Mouse (Mus musculus): ENCODE results near the gene Cox8a. TPM values are rescaled to one million over a fixed set of nuclear protein-coding genes. Genes with fewer than 3 reads are reported as not detected.

The Cox8a gene
- polyA plus RNA-seq, 1 experiment from 2014 or later, result 1,351 TPM

GRCm38 (mm10) chr19:7180756-7181405 lies 36.5 kb downstream of the Cox8a start:
- peaks cover 36% of the 10 kb centered on the region for H3K4me1 ChIP-seq (replicated peaks)
- H3K27me3 ChIP-seq (replicated peaks), result no peaks in the 10 kb centered on the region; the same call in none of the 2 replicates
- H3K9ac ChIP-seq, result no peak overlapping the region
- no peak overlapping the region for H3K4me3 ChIP-seq (replicated peaks)
- no peak overlapping the region for H3K4me2 ChIP-seq (replicated peaks)
- H3K9me3 ChIP-seq, result no peaks in the 10 kb centered on the region
- H3K27ac ChIP-seq, result no peak overlapping the region
- H3K36me3 ChIP-seq, result no peaks in the 10 kb centered on the region
- ATAC-seq, result no peak
- WGBS, result 84% methylated on average over 8 of the region's 8 CpGs

GRCm38 (mm10) chr19:7178841-7179452 lies 38.5 kb downstream of the Cox8a start:
- no peak for ATAC-seq
- H3K9me3 ChIP-seq, result no peaks in the 10 kb centered on the region
- H3K36me3 ChIP-seq, result no peaks in the 10 kb centered on the region
- no peaks in the 10 kb centered on the region; the same call in none of the 2 replicates for H3K27me3 ChIP-seq (replicated peaks)
- H3K4me3 ChIP-seq (replicated peaks), result no peak overlapping the region
- WGBS, result 38% methylated on average over 3 of the region's 3 CpGs
- H3K4me2 ChIP-seq (replicated peaks), result no peak overlapping the region
- H3K9ac ChIP-seq, result no peak overlapping the region
- H3K4me1 ChIP-seq (replicated peaks), result peaks cover 28% of the 10 kb centered on the region
- H3K27ac ChIP-seq, result no peak overlapping the region

GRCm38 (mm10) chr19:7177804-7178511 lies 39.5 kb downstream of the Cox8a start:
- no peak overlapping the region for H3K9ac ChIP-seq
- 61% methylated on average over 13 of the region's 13 CpGs for WGBS
- peaks cover 28% of the 10 kb centered on the region for H3K4me1 ChIP-seq (replicated peaks)
- no peak for ATAC-seq
- H3K4me3 ChIP-seq (replicated peaks), result no peak overlapping the region
- H3K27me3 ChIP-seq (replicated peaks), result no peaks in the 10 kb centered on the region; the same call in 1 of the 2 replicates
- no peak overlapping the region for H3K27ac ChIP-seq
- no peaks in the 10 kb centered on the region for H3K36me3 ChIP-seq
- H3K9me3 ChIP-seq, result no peaks in the 10 kb centered on the region
- no peak overlapping the region for H3K4me2 ChIP-seq (replicated peaks)

- 17% methylated on average over 11 of the region's 11 CpGs for WGBS
- Histone ChIP-seq H3K9ac (no peak overlapping the region), H3K9me3 (no peaks in the 10 kb centered on the region), H3K4me1 (replicated peaks) (peaks cover 30% of the 10 kb centered on the region), H3K27me3 (replicated peaks) (no peaks in the 10 kb centered on the region), H3K36me3 (no peaks in the 10 kb centered on the region), H3K4me3 (replicated peaks) (no peak overlapping the region), H3K27ac (no peak overlapping the region), H3K4me2 (replicated peaks) (no peak overlapping the region)
- ATAC-seq, result no peak
Observed at GRCm38 (mm10) chr19:7176041-7176696, 41.2 kb downstream of the Cox8a start.

- Histone ChIP-seq H3K36me3 (no peaks in the 10 kb centered on the region), H3K9ac (no peak overlapping the region), H3K4me2 (replicated peaks) (no peak overlapping the region), H3K27ac (no peak overlapping the region), H3K27me3 (replicated peaks) (peaks cover 16% of the 10 kb centered on the region), H3K4me1 (replicated peaks) (peaks cover 26% of the 10 kb centered on the region), H3K4me3 (replicated peaks) (no peak overlapping the region), H3K9me3 (no peaks in the 10 kb centered on the region)
- peak; percentile 66 for ATAC-seq
- 18% methylated on average over 13 of the region's 13 CpGs for WGBS
Observed at GRCm38 (mm10) chr19:7172051-7172866, 45.2 kb downstream of the Cox8a start.

- Histone ChIP-seq H3K4me2 (replicated peaks) (no peak overlapping the region), H3K4me3 (replicated peaks) (no peak overlapping the region), H3K36me3 (no peaks in the 10 kb centered on the region), H3K4me1 (replicated peaks) (peaks cover 24% of the 10 kb centered on the region), H3K27me3 (replicated peaks) (peaks cover 24% of the 10 kb centered on the region), H3K27ac (no peak overlapping the region), H3K9me3 (no peaks in the 10 kb centered on the region), H3K9ac (no peak overlapping the region)
- WGBS, result 15% methylated on average over 8 of the region's 8 CpGs
- peak; percentile 34 for ATAC-seq
Observed at GRCm38 (mm10) chr19:7171447-7171846, 46.0 kb downstream of the Cox8a start.

GRCm38 (mm10) chr19:7170916-7171315 lies 46.5 kb downstream of the Cox8a start:
- H3K9ac ChIP-seq, result no peak overlapping the region
- H3K4me1 ChIP-seq (replicated peaks), result peaks cover 24% of the 10 kb centered on the region
- H3K36me3 ChIP-seq, result no peaks in the 10 kb centered on the region
- no peak overlapping the region for H3K4me2 ChIP-seq (replicated peaks)
- 54% methylated on average over 6 of the region's 6 CpGs for WGBS
- ATAC-seq, result 0 out of 2 replicates have a peak, but pooled peaks have one; percentile 18
- H3K27me3 ChIP-seq (replicated peaks), result peaks cover 29% of the 10 kb centered on the region
- H3K4me3 ChIP-seq (replicated peaks), result no peak overlapping the region
- H3K27ac ChIP-seq, result no peak overlapping the region
- no peaks in the 10 kb centered on the region for H3K9me3 ChIP-seq

GRCm38 (mm10) chr19:7168423-7168822 lies 49.0 kb downstream of the Cox8a start:
- H3K27me3 ChIP-seq (replicated peaks), result peaks cover 54% of the 10 kb centered on the region
- ATAC-seq, result no peak
- no peak overlapping the region for H3K9ac ChIP-seq
- H3K4me1 ChIP-seq (replicated peaks), result peaks cover 40% of the 10 kb centered on the region
- WGBS, result 55% methylated on average over 2 of the region's 2 CpGs
- no peaks in the 10 kb centered on the region for H3K36me3 ChIP-seq
- no peak overlapping the region for H3K4me3 ChIP-seq (replicated peaks)
- no peak overlapping the region for H3K27ac ChIP-seq
- H3K9me3 ChIP-seq, result no peaks in the 10 kb centered on the region
- H3K4me2 ChIP-seq (replicated peaks), result no peak overlapping the region

- Histone ChIP-seq H3K9ac (no peak overlapping the region), H3K9me3 (no peaks in the 10 kb centered on the region), H3K27ac (no peak overlapping the region), H3K27me3 (replicated peaks) (peaks cover 61% of the 10 kb centered on the region), H3K4me3 (replicated peaks) (no peak overlapping the region), H3K4me1 (replicated peaks) (peaks cover 31% of the 10 kb centered on the region), H3K4me2 (replicated peaks) (no peak overlapping the region), H3K36me3 (no peaks in the 10 kb centered on the region)
- 16% methylated on average over 6 of the region's 6 CpGs for WGBS
- ATAC-seq, result no peak
Observed at GRCm38 (mm10) chr19:7166767-7167166, 50.6 kb downstream of the Cox8a start.

- peak overlapping the region; percentile 100 for H3K4me2 ChIP-seq (replicated peaks)
- peaks cover 26% of the 10 kb centered on the region for H3K4me1 ChIP-seq (replicated peaks)
- ATAC-seq, result peak; percentile 35
- peak overlapping the region; percentile 67 for H3K4me3 ChIP-seq (replicated peaks)
- peaks cover 61% of the 10 kb centered on the region for H3K27me3 ChIP-seq (replicated peaks)
- 3% methylated on average over 14 of the region's 15 CpGs for WGBS
- no peak overlapping the region for H3K27ac ChIP-seq
- no peaks in the 10 kb centered on the region for H3K36me3 ChIP-seq
- H3K9me3 ChIP-seq, result no peaks in the 10 kb centered on the region
- H3K9ac ChIP-seq, result peak overlapping the region; percentile 65
Observed at GRCm38 (mm10) chr19:7166200-7166711, 51.2 kb downstream of the Cox8a start.

- H3K27me3 ChIP-seq (replicated peaks), result peaks cover 61% of the 10 kb centered on the region
- WGBS, result under 1% methylated on average over 51 of the region's 105 CpGs
- H3K4me1 ChIP-seq (replicated peaks), result peaks cover 23% of the 10 kb centered on the region
- no peak overlapping the region for H3K27ac ChIP-seq
- H3K9ac ChIP-seq, result peak overlapping the region; percentile 65
- peak overlapping the region; percentile 100 for H3K4me2 ChIP-seq (replicated peaks)
- peak overlapping the region; percentile 67 for H3K4me3 ChIP-seq (replicated peaks)
- H3K9me3 ChIP-seq, result no peaks in the 10 kb centered on the region
- peak; percentile 16; the same call in 1 of the 2 replicates for ATAC-seq
- no peaks in the 10 kb centered on the region for H3K36me3 ChIP-seq
Observed at GRCm38 (mm10) chr19:7165509-7166199, 51.8 kb downstream of the Cox8a start.
